Mouse (Mus musculus) thymus, postnatal 25 days (tissue): ENCODE results near the gene Gdf10.

ENCODE experiments used
- DNase-seq: peaks from one replicate; pipeline ENCODE4 v3.0.0; 2022

The Gdf10 gene

GRCm38 (mm10) chr14:33923168-33924070, at the start of gene Gdf10:
Gene Gdf10, plus strand, starts transcription at chr14:33923587.
- no peak for DNase-seq

GRCm38 (mm10) chr14:33878826-33879225, 44.6 kb upstream of the Gdf10 start:
- no peak for DNase-seq

DNA sequence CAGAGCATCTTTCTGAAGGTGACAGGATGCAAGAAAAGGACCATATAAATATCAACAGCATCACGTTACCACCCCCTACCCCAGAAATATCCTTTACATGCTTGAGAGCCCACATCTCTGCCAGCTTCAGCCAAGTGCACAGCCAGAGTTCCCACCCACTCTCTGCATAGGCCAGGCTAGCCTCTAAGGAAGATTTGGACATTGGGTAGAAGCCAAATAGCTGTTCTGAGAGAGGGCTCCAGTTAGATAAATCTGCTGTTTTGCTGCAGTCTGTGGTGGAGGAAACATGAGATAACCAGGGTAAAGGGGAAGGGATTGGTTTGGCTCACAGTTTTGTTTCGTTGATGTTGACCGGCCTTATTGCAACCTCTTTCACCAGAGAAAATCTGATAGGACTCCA, 43.2 kb upstream of the Gdf10 start:
- no peak for DNase-seq

GRCm38 (mm10) chr14:33881471-33881870, 41.9 kb upstream of the Gdf10 start:
- no peak for DNase-seq

DNA sequence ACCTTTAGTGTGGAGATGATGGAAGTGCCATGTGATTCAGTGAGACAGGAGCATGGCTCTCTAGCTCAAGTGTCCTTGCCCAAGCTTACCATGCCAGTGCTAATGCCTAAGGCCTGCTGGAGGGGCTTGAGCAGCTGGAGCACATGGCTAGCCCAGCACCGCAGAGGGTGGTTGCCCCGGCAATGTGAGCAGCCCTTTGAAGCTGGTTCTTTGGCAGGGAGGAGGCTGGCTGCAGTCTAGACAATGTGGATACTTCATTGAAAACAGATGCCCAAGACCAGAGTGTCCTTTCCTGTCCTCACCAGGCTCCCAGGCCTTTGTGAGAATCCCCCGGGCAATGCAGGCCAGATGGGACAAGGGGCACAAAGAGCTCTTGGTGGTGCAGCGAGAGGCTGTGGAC, 40.3 kb upstream of the Gdf10 start:
- DNase-seq: no peak

DNA sequence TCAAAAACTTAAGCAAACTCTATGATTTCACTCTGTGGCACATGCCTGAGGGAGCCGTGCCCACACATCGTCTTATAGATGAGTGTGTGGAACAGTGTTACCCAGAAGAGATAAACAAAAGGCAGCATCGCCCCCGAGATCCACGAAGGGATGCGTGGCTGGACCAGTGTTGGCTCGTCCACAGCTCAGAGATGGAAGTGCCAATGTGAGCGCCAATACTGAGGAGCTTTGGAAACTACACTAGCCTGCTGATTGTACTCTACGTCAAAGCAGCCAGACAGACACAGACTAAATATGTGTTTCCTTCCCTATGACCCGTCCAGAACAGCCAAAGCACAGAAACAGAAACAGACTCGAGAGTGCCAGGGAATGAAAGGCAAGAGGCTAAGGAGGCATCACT, 37.9 kb upstream of the Gdf10 start:
- DNase-seq: no peak

GRCm38 (mm10) chr14:33888387-33889035, 34.9 kb upstream of the Gdf10 start:
- no peak for DNase-seq

DNA sequence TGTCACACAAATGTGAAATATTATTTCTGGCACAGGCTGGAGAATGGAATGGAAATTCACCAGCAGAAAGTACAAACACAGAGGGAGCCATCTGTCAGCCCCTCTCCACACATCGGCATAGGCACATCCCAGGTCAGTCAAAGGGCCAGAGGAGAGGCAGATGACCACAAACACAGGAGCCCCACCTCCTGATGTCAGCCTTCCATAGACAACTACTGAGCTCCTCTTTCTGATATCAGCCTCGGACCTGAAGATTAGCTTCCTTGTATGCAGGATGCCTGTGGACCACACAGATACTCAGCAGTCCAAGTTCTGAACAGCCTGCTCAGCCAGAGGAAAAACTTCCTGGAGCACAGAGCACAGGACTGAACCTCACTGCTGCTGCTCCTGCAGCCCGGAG, 33.4 kb upstream of the Gdf10 start:
- DNase-seq: no peak

DNA sequence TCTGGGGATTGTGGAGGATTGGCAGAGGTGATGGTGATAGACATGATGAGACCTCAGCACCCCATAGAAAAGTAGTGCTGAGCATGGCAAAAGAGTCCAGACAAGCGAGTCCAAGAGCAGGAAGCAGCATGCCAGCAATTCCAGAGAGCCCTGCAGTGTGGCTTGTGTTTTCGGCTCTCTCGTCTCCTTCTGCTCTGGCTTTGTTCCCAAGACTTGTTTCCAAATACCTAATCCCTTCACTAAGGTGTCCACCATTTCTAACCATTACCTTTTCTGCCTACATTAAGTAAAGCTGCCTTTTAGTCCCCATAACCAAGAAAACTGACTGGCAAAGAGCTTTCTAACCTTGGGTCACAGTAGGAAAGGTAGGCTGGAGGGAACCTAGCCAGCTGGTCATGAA, 31.9 kb upstream of the Gdf10 start:
- DNase-seq: no peak

GRCm38 (mm10) chr14:33895777-33896176, 27.6 kb upstream of the Gdf10 start:
- no peak for DNase-seq

DNA sequence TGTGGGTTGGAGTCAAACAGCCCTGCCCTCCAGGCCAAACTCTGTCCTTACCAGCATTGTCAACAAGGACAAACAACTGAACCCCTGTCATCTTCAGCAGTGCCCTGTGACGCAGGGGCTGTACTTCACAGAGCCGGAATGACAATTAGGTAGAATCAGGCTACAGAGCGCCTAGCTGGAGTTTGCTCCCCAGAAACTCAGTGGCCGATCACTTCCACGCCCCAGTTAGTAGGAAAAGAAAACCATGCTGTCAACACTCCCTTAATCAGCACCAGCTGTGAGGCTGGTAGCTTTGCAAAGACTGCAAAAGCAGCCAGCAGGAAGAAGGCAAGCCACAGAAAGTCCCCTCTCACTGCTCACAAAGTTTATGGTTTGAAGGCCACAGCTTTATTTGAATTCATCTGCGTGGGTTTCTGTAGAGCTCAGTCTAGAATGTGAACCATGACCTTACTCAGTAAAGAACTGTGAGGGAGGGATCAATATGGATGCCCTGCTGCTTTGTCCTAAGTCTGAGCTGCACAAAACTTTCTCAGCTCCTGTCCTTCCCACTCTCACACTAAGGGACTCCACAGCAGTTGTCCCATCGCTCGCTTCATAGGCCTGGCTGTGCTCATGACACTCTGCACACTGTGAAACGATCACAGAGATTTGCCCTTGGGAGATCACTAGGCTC, 26.6 kb upstream of the Gdf10 start:
- DNase-seq: no peak

GRCm38 (mm10) chr14:33902783-33903182, 20.6 kb upstream of the Gdf10 start:
- DNase-seq: no peak

GRCm38 (mm10) chr14:33903199-33903598, 20.2 kb upstream of the Gdf10 start:
- DNase-seq: no peak

- no peak for DNase-seq
These were observed 18.5 kb upstream of the Gdf10 start for GRCm38 (mm10) chr14:33904851-33905250.

GRCm38 (mm10) chr14:33913727-33914126, 9.7 kb upstream of the Gdf10 start:
- DNase-seq: no peak

GRCm38 (mm10) chr14:33914206-33914605, 9.2 kb upstream of the Gdf10 start:
- no peak for DNase-seq

- no peak for DNase-seq
These were observed 2.4 kb upstream of the Gdf10 start for GRCm38 (mm10) chr14:33920727-33921559.

DNA sequence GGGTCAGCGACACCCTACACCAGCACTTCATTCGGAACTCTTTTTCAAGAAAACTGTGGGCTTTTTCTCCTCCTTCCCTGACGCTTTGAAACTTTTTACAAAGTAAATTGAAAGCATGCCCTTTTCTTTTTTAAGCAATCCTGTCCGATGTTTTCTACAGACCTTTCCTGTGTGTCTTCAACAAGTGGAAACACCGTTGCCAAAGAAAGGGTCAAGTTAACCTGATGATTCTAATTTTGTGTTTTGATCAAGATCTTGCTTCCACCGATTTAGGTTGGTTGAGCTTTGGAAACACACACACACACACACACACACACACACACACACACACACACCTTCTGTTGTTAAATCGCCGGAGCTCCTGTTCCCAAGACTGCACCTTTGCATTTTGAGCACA, 618 bp upstream of the Gdf10 start:
- DNase-seq: no peak

DNA sequence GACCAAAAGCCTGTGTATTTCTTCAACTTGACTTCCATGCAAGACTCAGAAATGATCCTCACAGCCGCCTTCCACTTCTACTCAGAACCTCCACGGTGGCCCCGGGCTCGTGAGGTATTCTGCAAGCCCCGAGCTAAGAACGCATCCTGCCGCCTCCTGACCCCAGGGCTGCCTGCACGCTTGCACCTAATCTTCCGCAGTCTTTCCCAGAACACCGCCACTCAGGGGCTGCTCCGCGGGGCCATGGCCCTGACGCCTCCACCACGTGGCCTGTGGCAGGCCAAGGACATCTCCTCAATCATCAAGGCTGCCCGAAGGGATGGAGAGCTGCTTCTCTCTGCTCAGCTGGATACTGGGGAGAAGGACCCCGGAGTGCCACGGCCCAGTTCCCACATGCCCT, 8.5 kb downstream of the Gdf10 start:
- no peak for DNase-seq

GRCm38 (mm10) chr14:33932935-33933703, 9.7 kb downstream of the Gdf10 start:
- peak; percentile 20 for DNase-seq

DNA sequence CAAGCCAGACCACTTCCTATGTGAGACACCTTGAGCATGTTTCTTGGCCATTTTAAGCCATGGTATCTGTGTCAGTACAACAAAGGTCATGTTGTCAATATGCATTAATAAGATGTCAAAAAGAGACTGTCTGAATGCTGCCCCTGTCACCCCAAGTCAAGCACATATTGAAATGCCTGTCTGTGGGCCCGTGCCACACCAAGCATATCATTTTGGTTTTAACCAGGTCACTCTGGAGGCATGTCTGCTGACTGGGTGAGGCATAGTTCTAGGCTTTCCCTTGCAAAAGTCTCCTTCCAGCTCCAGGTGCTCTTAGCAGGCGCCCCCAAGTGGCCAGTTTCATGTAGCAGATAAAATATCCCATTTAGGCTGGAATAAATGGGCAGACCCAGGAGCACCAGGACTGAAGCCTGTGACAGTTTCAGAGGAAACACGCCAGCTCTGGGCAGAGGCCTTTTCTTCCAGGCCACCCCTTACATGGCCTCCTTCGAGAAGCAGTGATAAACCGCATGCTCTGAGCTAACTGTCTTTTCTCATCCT, 10.5 kb downstream of the Gdf10 start:
- DNase-seq: no peak

- DNase-seq: no peak
These were observed 15.7 kb downstream of the Gdf10 start for GRCm38 (mm10) chr14:33939117-33939516.
